Mouse (Mus musculus) frontal cortex, postnatal 14 days (tissue): Measurements from ENCODE around the gene 1110051M20Rik.
A peak's percentile ranks its signal among the peaks of the same experiment; 100 is the strongest.

Source experiments
- DNase-seq, 2 experiments: peaks; one replicate each; pipeline ENCODE4 v3.0.0; 2022; ENCODE audit warnings: low spot score in 2 of 2

Gene 1110051M20Rik

DNA sequence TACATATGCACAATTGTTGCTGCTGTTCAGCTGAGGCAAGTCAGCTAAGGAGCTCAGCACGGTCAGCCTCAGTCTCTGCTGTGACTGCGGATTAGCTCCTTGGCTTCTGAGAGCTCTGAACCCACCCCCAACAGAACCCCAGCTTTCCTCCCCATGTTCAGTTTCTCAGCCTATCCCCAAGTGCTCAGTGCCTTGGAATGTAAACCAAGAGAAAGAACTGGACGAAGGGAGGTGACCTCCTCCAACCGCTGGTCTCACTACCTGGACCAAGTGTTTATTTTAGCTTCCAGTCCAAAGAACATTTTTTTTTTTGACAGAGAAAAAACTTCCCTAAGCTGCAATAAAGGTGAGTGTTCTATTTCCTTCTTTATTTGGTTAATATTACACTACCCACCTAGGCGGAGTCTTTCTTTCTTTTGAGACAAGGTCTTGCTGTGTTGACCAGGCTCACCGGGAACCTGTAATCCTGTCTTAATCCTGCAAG lies 94.5 kb downstream of the 1110051M20Rik start:
- DNase-seq, result no peak

DNA sequence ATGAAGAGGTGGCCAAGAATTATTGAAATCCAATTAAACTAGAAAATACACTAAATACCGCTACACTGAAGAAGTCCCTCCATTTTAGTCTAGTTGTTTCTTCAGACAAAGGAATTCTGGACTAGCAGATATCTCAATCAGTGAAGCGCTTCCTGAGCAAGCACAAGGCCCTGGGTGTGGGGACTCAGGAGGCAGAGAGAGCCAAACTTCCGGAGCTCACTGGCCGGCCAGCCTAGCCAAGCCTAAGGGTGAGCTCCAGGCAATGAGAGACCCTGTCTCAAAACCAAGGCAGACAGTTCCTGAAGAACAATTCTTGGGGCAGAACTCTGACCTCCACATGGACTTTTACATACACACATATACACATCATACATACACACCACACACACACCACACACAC lies 95.6 kb downstream of the 1110051M20Rik start:
- DNase-seq, result no peak

DNA sequence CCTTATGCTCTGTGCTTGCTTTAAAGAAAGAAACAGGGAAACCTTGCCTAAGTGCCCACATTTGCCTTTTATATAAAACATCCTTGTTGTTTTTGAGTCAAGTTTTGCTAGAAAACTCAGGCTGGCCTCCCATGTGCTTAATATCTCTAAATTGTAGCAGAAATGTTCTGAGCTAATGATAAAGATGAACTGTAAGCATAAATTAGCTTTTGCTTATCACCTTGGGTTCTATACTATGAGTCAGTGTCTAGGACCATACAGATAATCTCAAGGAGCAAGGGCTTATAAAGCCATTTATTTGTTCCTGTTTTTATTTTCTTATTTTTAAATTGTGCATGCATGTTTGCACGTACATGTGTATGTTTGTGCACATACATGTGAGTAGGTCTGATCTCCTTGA lies 98.9 kb downstream of the 1110051M20Rik start:
- DNase-seq, result no peak

DNA sequence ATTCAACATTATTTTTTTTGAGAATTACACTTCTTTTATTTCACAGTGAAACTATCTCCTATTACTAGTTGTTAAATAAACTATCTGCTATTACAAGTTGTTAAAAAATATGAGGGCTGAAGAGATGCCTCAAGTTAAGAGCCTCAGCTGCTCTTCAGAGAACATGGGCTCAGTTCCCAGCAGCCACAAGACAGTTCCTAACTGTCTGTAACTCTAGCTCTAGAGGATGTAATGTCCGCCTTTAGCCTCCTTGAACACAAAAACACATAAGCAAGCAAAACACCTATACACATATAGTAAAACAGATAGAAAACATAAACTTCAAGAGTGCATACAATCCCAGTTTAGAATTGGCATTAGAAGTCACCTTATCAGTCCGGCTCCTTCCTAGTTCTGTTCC lies 104.9 kb downstream of the 1110051M20Rik start:
- no peak for DNase-seq

DNA sequence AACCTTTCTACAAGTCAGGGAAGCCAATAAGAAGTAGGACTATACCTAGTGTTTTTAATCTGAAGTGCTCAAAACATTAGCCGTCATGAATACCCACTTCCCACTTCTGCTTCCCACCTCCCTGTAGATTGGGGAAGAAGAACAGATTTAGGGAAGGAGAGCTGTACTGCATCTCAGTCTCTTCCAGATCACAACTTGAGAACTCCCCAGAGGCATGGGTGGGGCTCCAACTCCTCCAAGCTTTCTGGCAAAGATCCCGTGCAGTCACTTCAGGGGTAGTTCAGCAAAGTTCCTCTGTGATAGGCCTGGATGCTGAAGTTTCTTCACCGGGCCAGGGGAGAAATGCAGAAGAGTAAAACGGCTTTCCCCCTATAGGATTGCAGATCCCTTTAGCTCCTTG lies 109.4 kb downstream of the 1110051M20Rik start:
- DNase-seq, result no peak

DNA sequence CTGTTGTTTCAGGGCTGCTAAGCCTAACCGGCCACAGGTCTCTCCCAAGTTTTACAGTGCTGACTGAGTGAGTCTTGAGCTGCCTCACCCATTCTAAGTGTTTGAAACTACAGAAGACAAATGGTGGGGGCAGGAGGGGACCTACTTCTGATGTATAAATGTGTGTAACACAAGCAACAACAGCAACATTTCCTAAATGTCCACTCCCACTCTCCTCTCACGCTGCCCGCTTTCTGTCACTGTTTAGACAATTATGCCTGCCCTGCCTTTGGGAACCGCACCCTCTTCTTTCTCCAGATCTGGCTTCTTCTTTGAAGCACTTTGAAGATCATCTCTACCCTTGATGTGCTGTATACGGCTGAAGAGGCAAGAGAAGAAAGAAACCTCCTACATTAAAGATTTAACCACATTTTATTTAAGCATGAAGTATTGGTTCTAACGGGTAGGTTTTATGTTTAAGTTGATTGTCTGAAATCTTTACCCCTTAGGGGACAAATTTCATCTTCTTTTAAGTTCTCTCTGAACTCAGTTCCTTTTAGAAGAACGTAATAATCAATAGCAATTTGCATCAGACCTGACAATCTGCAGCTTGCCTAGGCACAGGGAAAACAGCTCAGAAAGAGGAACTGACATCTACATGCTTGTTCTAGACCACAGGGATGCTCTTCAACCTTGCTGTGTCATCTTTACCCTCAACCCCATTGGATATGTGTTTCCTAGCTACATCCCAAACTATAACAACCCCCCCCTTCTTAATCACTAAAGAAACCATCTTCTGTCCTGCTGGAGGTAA lies 113.3 kb downstream of the 1110051M20Rik start:
- no peak for DNase-seq

DNA sequence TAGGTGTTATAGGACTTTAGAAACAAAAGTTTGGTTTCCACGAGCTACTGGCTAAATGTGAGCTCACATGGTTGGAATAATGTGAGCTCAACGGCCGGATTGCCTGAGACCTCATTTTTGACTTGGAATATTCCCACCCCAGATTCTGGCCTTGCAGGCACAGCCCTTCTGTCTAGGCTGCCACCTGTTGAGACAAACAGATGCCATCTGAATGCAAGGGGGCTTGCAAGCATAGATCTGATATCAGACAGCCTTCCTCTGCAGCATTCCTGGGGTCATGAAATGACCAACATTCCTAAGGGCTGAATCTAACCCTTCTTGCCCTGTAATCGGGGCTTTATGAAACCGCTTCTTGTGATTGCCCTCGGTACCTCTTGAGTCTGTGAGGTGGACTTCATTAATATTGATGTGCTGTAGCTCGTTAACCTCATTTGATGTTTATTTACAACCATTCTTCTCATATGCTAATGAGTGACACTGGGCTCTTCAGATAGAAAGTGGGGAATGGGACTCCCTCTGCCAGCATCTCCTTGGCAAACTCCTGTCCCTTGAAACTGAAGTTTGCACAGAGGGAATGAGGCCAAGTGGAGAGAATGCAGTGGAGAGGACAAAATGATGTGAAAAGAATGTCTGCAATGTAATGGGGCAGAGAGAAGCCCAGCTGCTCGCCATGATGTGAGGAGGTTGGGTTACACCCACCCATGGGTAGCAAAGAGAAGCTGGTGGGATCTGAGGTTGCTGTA lies 114.3 kb downstream of the 1110051M20Rik start:
- no peak for DNase-seq

DNA sequence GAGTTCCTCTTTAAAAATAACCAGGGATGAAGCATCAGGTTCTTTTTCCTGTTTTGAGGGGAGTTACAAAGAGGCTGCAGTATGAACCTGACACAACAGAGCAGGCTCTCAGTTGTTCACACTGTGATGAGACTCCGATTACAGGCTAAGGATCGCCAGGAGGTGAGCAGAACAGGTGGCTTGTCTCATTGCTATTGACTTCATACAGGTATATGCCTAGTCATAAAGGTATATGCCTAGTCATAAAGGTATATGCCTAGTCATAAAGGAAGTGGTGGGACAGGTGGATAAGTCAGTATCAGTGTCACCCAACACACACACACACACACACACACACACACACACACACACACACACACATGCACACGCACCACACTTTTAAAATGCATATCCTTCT lies 115.8 kb downstream of the 1110051M20Rik start:
- DNase-seq, result no peak

DNA sequence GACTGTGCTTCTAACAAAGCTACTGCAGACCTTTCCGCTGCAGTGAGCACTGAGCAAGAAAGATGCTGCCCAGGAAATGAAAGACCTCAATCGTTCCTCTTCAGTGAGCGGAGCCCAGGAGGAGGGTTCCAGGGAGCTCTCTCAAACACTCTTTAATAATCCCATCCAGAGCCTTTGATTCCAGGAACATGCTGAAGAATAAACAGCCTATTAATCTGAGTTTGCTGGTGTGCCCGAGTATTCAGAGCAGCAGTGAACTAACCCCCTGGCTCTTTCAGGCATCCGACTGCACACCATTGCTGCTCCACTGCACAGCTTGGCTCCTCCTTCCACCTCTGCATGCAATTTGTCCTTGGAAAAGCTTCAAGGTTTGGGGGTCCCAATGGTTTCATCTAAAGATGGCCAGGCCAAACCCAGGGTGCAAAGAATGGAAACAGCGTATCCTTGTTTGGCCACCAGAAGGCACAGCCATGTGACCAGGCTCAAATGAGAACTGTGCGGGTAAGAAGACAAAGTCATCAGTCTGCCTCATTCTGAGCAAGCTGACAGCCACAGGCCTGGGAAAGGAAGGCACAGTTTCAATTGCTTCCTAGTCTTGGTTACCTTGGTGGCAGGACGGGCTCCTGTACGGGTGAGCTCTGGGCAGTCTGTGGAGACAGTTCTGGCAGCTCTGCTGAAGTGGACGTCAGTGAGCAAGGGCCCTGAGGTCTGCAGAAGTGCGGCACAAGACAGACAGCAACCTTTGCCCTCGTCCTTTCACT lies 116.4 kb downstream of the 1110051M20Rik start:
- DNase-seq, result peak in 1 of 2 experiments; percentile 59

DNA sequence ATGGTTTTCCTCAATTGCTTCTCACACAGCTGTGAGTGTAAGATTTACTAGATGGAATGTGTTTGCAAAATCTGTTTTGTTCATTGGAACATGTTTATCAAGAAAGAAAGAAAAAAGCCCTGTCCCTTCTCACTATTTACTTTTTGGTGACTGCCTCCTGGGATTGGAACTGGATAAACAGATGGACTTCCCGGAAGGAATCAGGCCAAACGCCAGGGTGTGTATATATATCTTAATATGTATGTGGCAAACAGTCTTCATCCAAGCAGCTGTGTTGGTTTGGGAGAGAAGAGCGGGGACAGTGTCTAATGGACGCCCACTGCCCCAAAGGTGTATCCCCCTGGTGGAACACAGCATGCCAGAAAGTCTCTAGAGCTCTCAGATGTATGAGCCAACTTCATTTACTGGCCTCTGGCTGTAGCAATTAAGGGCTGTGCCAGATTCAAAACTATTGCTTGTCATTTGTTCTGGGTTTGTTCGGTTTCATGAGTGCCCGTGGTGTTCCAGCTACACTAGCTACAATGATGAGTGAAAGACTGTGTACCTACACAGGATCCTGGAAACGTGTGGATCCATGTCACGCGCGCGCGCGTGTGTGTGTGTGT lies 117.7 kb downstream of the 1110051M20Rik start:
- DNase-seq, result no peak

DNA sequence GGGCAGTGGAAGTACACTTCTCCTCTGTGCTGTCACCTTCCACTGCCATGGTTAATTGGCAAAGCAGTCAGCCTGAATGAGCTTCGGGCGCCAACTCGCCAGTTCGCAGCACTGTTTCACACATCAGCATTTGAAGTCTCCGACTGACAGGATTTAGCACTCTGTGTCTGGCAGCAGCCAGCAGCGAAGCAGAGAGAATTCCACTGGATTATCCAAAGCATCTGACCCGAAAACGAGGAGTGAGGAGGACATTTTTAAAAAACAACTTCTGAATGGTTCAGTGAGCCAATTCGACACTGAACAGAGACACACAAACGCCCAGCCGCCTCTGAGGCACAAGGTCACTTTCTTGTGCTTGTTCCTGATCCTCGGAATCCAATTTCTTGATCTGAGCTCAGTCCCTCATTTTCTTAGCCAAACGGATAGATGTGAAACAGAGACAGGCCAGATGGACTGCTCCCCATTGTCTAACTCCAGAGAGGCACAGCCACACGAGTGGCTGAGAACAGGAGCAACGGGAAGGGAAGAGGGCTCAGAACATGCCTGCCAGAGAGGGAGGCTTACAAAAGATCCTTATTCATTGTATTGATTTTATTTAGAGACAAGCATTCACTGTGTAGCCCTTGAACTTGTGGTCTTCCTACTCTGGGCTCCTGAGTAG lies 119.6 kb downstream of the 1110051M20Rik start:
- peak; percentile 29 to 43 for DNase-seq

DNA sequence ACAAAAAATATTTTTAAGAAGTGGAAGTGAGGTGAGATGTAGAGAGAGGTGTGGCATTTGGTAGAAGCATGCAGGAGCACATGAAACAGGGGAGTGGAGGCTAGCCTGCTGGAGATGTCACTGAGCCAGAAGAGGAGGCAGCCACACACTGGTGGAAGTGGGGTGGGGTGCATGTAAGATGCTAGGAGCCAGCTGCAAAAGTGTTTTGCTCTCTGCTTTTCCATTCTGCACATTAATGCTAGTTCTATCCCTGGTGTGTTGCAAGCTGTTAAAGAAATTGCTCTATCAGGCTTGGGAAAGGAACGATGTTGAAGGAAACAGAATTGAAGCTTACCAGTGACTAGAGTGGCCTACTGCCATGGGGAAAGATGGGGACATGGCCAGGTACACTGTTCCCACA lies 120.2 kb downstream of the 1110051M20Rik start:
- DNase-seq, result no peak

DNA sequence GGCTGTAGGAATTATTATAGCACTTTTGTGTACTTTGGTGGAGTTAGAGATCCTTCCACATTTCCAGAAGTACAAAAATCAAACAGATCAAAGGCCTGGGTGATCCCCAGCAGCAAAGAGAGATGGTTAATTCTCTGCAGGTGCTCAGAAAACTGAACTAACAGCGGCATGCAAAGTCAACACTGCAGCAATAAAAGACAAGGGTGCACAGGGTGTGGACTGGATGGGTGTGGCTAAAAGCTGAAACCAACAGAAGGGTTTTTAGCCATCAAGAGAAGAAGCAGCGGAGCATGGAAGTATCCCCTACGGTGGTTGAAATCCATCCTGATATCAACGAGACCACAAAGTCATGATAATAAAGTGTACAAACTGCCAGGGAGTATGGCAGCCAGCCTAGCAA lies 122.0 kb downstream of the 1110051M20Rik start:
- no peak for DNase-seq

DNA sequence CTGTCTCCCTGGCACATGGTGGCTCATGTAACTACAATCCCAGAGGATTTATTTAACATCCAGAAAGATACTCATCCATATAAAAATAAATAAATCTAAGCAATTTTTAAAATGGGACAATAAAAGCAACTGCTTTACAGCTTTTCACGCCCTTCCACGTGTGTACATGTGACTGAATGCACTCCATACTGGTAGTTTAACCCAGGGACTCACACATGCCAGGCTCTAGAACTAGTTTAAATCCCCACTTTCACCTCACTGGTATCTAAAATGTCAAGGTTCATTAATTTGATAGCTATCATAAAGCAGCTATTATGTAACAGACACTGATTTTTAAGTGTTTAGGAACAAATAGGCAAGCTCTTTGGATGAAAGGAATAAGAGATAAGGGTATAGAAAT lies 122.6 kb downstream of the 1110051M20Rik start:
- no peak for DNase-seq

DNA sequence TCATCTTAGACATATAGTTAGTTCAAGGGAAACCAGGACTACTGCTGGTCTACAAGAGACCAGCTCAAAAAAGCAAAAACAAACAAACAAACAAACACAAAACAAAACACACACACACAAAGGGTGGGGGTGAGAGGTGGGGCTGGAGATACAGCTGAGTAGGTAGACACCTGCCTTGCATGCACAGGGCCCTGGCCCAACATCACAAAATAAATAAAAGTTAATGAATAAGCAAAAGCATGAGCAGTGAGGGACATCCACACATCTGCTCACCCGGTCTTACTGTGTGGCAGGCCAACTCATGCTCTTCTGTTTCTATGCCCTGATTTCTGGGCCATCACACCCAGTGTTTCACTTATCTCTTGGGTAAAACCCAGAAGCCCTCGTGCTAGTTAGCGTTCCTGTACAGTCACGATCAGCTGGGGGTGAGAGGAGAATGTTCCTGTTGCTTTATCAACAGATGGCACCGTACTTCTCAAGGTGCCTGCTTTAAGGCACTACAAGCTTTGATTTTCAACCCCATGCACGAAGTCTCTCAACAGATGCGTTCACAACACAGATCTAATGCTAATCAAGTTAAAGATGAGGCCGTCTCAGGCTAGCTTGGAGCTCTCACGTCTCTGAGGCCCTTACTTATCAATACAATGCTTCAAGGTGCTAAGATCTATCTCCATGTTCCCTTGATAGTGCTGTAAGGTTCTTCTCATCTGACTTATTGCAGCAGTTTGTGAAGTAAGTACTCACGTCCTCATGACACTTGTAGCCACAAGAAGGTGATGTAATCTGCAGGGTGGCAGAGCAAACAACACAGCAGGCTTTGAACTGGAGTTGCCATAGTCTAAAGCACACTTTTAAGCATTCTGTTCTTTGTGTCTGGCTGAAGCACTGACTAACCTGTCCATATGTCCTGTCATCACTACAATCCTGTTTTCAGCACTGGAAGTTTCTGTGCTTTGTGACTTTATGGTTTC lies 123.7 kb downstream of the 1110051M20Rik start:
- DNase-seq, result no peak

DNA sequence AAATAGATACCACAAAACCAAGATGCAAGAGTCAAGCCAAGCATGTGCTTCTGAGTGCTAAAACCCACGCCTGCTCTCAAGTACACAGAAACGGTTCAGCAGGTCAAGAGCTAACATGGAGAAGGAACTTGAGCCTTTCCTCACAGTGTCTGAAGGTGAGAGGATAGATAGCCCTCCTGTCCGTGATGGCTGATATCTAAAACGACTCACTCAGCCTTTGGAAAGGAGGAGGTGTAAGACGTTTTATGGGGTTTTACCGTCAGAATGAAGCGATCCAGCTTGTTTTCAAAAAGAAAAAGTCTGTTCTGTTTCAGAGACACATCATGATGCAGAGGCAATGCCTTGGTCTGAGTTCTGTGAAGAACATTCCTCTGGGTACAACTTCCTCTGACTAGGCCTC lies 130.3 kb downstream of the 1110051M20Rik start:
- no peak for DNase-seq

DNA sequence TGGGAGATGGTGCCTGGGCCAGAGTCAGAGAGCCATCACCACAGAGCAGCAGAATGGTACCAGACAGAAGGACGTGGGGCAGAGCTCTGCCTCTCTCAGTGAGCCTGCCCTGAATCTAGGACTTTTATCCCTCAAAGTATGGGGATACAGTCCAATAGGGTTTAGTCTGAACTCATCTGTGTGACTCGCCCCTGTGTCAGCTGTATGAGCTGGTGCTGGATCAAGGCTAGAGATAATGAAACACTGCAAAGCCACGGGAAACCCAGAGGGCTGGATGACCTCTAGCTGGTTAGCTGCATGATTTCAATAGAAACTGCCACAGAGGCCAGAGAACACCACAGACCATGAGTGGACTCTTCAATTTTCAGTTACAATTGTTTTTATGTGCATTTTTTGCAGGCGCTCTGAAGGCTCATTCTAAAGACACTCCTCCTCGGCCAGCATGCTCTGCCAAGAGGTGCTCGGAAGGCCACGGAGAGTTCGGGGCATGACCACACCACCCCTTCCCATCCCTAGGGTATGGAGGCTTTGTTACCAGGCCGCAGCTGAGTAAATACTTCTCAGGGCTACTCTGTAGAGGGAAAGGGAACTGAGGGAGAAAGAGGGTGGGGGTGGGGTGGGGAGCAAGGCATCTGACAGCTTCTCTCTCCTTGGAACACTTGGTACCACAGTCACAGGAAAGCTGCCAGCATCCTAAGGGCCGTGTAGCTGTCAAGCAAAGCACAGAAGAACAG lies 131.8 kb downstream of the 1110051M20Rik start:
- no peak for DNase-seq

DNA sequence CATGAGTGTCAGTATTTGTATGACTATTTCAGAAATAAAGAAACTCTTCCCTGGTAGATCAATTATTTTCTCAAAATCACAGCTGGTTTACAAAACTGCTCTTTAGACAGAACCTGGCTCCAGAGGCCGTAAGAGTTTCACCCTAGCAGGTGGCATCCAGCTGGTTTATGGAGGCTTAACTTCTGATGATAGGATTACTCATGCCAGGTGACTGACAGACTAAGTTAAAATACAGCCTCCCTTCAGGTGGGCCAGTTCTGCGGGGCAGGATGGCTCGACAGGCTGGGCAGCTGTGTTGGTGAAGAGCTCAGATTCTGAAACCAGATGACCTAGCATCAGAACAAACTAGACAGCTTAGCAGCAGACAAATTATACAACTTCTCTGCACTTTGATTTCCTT lies 135.0 kb downstream of the 1110051M20Rik start:
- no peak for DNase-seq

DNA sequence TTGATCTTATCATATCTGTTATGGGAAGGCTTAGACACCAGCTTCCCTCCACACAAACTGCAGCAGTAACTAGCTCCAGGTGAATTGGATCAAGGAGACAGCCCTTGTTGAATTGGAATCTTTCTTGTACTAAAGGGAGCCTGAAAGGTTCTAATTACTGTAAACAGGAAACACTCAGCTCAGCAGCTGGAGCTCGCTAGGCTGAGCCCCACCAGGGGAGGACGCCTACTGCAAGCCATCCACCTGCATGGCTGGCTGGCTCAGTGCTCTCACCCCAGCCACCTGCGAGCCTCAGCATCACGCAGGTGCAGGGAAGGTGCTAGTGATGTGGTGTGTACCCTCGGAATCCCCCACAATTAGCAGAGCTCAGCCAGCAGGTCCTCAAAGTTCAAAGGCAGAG lies 135.8 kb downstream of the 1110051M20Rik start:
- no peak for DNase-seq

DNA sequence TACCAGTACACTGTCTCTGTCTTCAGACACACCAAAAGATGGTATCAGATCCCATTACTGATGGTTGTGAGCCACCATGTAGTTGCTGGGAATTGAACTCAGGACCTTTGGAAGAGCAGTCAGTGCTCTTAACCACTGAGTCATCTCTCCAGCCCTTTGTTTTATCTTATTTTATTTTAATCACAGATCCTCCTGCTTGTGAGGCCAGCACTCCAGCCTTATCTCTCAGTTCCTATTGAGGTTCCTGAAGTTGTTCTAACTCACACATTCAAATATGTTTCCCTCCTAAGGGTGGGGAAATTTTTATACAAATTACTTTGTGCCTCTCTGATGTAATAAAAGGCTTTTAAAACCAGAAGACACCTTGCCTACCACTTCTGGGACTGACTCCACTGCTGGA lies 137.9 kb downstream of the 1110051M20Rik start:
- no peak for DNase-seq
